Mouse (Mus musculus): ENCODE measurements around the gene Mstn.

Mstn gene

GRCm38 (mm10) chr1:53110561-53110960, 49.1 kb downstream of the Mstn start:
- DNase-seq = no peak

Data from thymus, postnatal 36 days (tissue).